Mouse (Mus musculus): ENCODE results near the gene Foxn3. TPM values are rescaled to one million over a fixed set of nuclear protein-coding genes. Genes with fewer than 3 reads are reported as not detected.

The Foxn3 gene
- 86.8 and 90.0 TPM in 2 replicates for polyA plus RNA-seq (2016; fragmentation: Nextera tagmentation; extraction: Ambion mirVana)

- under 1% methylated on average over 64 of the region's 66 CpGs for WGBS
- Histone ChIP-seq H3K27me3 (0 out of 2 replicates have a peak, but pooled peaks cover 2% of the 10 kb centered on the region), H3K4me2 (replicated peaks) (peak within 1 kb of the TSS; percentile 66), H3K9me3 (no peaks in the 10 kb centered on the region), H3K9ac (replicated peaks) (peak within 1 kb of the TSS; percentile 86), H3K36me3 (no peaks in the 10 kb centered on the region), H3K4me3 (peak within 1 kb of the TSS; percentile 84), H3K27ac (replicated peaks) (peak within 1 kb of the TSS; percentile 84), H3K4me1 (peaks cover 18% of the 10 kb centered on the region)
- ATAC-seq (ENCODE audit: low FRiP score, low read depth) = peak; percentile 95
Measured at GRCm38 (mm10) chr12:99563219-99564059, at the start of gene Foxn3. TSS of gene Foxn3 (minus strand) at chr12:99563582.

GRCm38 (mm10) chr12:99612181-99612871 lies 48.9 kb upstream of the Foxn3 start:
- H3K9me3 ChIP-seq = no peaks in the 10 kb centered on the region
- no peak overlapping the region for H3K9ac ChIP-seq (replicated peaks)
- H3K27me3 ChIP-seq = peaks cover 5% of the 10 kb centered on the region; the same call in 1 of the 2 replicates
- H3K4me1 ChIP-seq = no peaks in the 10 kb centered on the region
- no peak overlapping the region for H3K4me3 ChIP-seq
- no peak overlapping the region for H3K27ac ChIP-seq (replicated peaks)
- WGBS = 46% methylated on average over 9 of the region's 9 CpGs
- H3K4me2 ChIP-seq (replicated peaks) = no peak overlapping the region
- no peaks in the 10 kb centered on the region for H3K36me3 ChIP-seq
- no peak for ATAC-seq (ENCODE audit: low FRiP score, low read depth)

DNA sequence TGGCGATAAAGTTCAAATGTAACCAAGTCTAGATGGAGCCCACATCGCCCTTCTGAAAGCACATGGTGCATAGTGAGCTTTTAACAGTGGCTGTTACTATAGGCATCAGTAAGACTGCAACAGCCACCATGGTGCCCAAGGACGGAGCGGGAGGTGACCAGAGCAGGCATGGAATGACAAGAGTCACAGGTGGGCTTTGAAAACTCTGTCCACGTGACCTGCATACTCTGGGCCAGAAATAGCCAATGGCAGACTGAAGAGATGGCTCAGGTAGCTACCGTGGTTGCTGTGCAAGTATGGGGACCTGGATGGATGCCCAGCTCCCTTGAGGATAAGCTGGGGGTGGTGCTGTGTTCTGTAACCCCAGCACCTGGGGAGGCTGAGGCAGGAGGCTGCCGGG lies 47.5 kb upstream of the Foxn3 start:
- no peaks in the 10 kb centered on the region for H3K4me1 ChIP-seq
- no peaks in the 10 kb centered on the region for H3K9me3 ChIP-seq
- no peak overlapping the region for H3K9ac ChIP-seq (replicated peaks)
- no peak overlapping the region for H3K4me3 ChIP-seq
- ATAC-seq (ENCODE audit: low FRiP score, low read depth) = no peak
- no peak overlapping the region for H3K27ac ChIP-seq (replicated peaks)
- 93% methylated on average over 7 of the region's 7 CpGs for WGBS
- no peak overlapping the region for H3K4me2 ChIP-seq (replicated peaks)
- no peaks in the 10 kb centered on the region for H3K36me3 ChIP-seq
- peaks cover 5% of the 10 kb centered on the region; the same call in 1 of the 2 replicates for H3K27me3 ChIP-seq

DNA sequence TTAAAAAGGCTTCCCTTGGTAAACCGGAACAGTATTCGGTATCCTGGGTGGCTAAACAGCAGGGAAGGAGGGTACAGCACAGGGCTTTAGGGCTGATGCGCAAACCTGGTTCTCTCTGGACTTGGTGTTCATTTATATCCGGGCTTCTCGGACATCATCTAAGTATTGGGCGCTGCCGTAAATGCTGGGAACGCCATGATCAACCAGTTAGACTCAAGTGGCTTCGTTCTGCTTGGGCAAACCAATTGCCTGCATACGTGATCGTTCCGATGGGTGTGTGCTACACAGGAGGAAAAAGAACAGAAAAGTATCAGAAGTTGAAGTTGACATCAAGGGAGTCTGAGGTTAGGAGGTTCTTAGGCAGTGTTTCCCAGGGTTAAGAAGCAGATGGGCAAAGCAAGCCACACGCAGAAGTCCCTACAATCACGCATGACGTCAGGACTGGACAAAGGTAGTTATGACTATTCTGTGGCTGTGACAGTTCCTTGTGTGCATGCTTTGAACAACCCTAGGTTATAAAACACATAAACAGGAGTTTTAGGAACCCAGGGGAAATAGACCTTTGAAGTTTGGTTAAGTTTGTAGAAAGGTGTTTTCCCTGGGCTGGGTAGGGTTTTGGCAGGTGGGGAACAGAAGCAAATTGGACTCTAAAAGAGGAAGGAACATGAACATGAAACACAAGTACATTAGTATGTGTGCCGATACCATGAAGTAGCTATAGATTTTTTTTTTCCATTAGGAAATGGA lies 46.9 kb upstream of the Foxn3 start:
- Histone ChIP-seq H3K36me3 (no peaks in the 10 kb centered on the region), H3K4me1 (no peaks in the 10 kb centered on the region)
- no peak for ATAC-seq (ENCODE audit: low FRiP score, low read depth)

GRCm38 (mm10) chr12:99609643-99610042 lies 46.3 kb upstream of the Foxn3 start:
- Histone ChIP-seq H3K27me3 (peaks cover 5% of the 10 kb centered on the region; the same call in 1 of the 2 replicates), H3K4me1 (no peaks in the 10 kb centered on the region), H3K27ac (replicated peaks) (no peak overlapping the region), H3K9me3 (no peaks in the 10 kb centered on the region), H3K9ac (replicated peaks) (no peak overlapping the region), H3K4me2 (replicated peaks) (no peak overlapping the region), H3K36me3 (no peaks in the 10 kb centered on the region), H3K4me3 (no peak overlapping the region)
- 89% methylated on average over 5 of the region's 5 CpGs for WGBS
- no peak for ATAC-seq (ENCODE audit: low FRiP score, low read depth)

More for the DNA sequence above, 46.9 kb upstream of the Foxn3 start:
- WGBS = 93% methylated on average over 16 of the region's 16 CpGs
- peaks cover 5% of the 10 kb centered on the region; the same call in 1 of the 2 replicates for H3K27me3 ChIP-seq
- no peak overlapping the region for H3K4me2 ChIP-seq (replicated peaks)
- no peak overlapping the region for H3K9ac ChIP-seq (replicated peaks)
- no peaks in the 10 kb centered on the region for H3K9me3 ChIP-seq
- H3K4me3 ChIP-seq = no peak overlapping the region
- no peak overlapping the region for H3K27ac ChIP-seq (replicated peaks)

DNA sequence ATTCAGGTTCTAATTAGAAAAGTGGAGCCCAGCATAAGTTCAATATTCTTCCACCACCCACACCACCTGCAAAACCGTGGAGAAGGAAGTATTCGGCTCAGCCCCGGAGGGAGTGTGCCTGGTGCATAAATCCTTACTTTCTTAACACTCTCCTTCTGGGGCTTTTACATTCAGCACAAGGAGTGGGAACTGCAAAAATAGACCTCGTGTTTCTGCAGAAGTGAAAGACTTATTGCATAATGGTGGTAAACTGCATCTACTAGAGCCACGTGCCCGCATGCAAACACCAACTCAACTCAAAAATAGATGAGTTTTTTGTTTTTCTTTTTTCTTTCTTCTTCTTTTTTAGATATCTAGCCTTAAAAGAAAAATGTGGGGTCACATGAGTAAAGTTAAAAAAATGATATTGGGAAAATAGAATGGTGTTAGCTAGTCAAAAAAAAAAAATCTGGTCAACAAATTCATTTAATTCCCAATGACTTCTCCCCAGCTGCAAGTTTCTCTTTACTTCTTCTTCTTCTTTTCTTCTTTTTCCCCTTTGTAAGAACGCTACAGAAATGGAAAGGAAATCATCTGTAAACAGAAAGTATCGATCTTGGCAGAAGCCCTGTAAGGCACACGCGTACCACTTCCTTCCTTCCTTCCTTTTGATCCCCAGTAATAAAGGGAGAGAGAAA lies 45.0 kb upstream of the Foxn3 start:
- H3K9me3 ChIP-seq = no peaks in the 10 kb centered on the region
- whole genome bisulfite sequencing = 86% methylated on average over 10 of the region's 10 CpGs
- no peak for ATAC-seq (ENCODE audit: low FRiP score, low read depth)

GRCm38 (mm10) chr12:99603381-99603780 lies 40.0 kb upstream of the Foxn3 start:
- Histone ChIP-seq H3K27ac (replicated peaks) (no peak overlapping the region), H3K36me3 (no peaks in the 10 kb centered on the region), H3K4me2 (replicated peaks) (no peak overlapping the region), H3K9me3 (no peaks in the 10 kb centered on the region), H3K4me1 (no peaks in the 10 kb centered on the region), H3K27me3 (no peaks in the 10 kb centered on the region), H3K4me3 (no peak overlapping the region), H3K9ac (replicated peaks) (no peak overlapping the region)
- ATAC-seq (ENCODE audit: low FRiP score, low read depth) = no peak
- 80% methylated on average over 2 of the region's 2 CpGs for WGBS

More for the DNA sequence above, 45.0 kb upstream of the Foxn3 start:
- no peak overlapping the region for H3K4me2 ChIP-seq (replicated peaks)
- H3K9ac ChIP-seq (replicated peaks) = no peak overlapping the region
- no peak overlapping the region for H3K27ac ChIP-seq (replicated peaks)
- H3K4me3 ChIP-seq = no peak overlapping the region
- no peaks in the 10 kb centered on the region for H3K36me3 ChIP-seq
- peaks cover 5% of the 10 kb centered on the region; the same call in 1 of the 2 replicates for H3K27me3 ChIP-seq
- H3K4me1 ChIP-seq = no peaks in the 10 kb centered on the region

- Histone ChIP-seq H3K4me3 (no peak overlapping the region), H3K4me2 (replicated peaks) (no peak overlapping the region), H3K4me1 (no peaks in the 10 kb centered on the region), H3K27ac (replicated peaks) (no peak overlapping the region), H3K9me3 (no peaks in the 10 kb centered on the region), H3K9ac (replicated peaks) (no peak overlapping the region), H3K36me3 (no peaks in the 10 kb centered on the region), H3K27me3 (no peaks in the 10 kb centered on the region)
- 86% methylated on average over 3 of the region's 3 CpGs for WGBS
- no peak for ATAC-seq (ENCODE audit: low FRiP score, low read depth)
Measured at GRCm38 (mm10) chr12:99601841-99602240, 38.5 kb upstream of the Foxn3 start.

- Histone ChIP-seq H3K4me3 (no peak overlapping the region), H3K36me3 (no peaks in the 10 kb centered on the region)
Measured at GRCm38 (mm10) chr12:99601392-99601791, 38.0 kb upstream of the Foxn3 start.

GRCm38 (mm10) chr12:99599606-99600005 lies 36.2 kb upstream of the Foxn3 start:
- no peak for ATAC-seq (ENCODE audit: low FRiP score, low read depth)
- WGBS = 78% methylated on average over 7 of the region's 7 CpGs

More at GRCm38 (mm10) chr12:99601392-99601791, 38.0 kb upstream of the Foxn3 start:
- Histone ChIP-seq H3K9me3 (no peaks in the 10 kb centered on the region), H3K4me2 (replicated peaks) (no peak overlapping the region), H3K9ac (replicated peaks) (no peak overlapping the region), H3K4me1 (no peaks in the 10 kb centered on the region), H3K27me3 (no peaks in the 10 kb centered on the region), H3K27ac (replicated peaks) (no peak overlapping the region)
- no peak for ATAC-seq (ENCODE audit: low FRiP score, low read depth)
- WGBS = 68% methylated on average over 8 of the region's 8 CpGs

GRCm38 (mm10) chr12:99596397-99596796 lies 33.0 kb upstream of the Foxn3 start:
- H3K27ac ChIP-seq (replicated peaks) = no peak overlapping the region
- 0 out of 2 replicates have a peak, but pooled peaks cover 4% of the 10 kb centered on the region for H3K9me3 ChIP-seq
- no peak overlapping the region for H3K4me2 ChIP-seq (replicated peaks)
- H3K27me3 ChIP-seq = no peaks in the 10 kb centered on the region
- no peaks in the 10 kb centered on the region for H3K36me3 ChIP-seq
- no peak overlapping the region for H3K9ac ChIP-seq (replicated peaks)
- H3K4me3 ChIP-seq = no peak overlapping the region
- ATAC-seq (ENCODE audit: low FRiP score, low read depth) = no peak
- WGBS = 94% methylated on average over 2 of the region's 2 CpGs
- no peaks in the 10 kb centered on the region for H3K4me1 ChIP-seq

More at GRCm38 (mm10) chr12:99599606-99600005, 36.2 kb upstream of the Foxn3 start:
- Histone ChIP-seq H3K27me3 (no peaks in the 10 kb centered on the region), H3K9ac (replicated peaks) (no peak overlapping the region), H3K9me3 (no peaks in the 10 kb centered on the region), H3K4me1 (no peaks in the 10 kb centered on the region), H3K36me3 (no peaks in the 10 kb centered on the region), H3K27ac (replicated peaks) (no peak overlapping the region), H3K4me2 (replicated peaks) (no peak overlapping the region), H3K4me3 (no peak overlapping the region)

Measured in midbrain, embryonic 12.5 days (tissue).